Comparison of ENCODE assay signal across 16 mouse cellular contexts in the genomic region with DNA sequence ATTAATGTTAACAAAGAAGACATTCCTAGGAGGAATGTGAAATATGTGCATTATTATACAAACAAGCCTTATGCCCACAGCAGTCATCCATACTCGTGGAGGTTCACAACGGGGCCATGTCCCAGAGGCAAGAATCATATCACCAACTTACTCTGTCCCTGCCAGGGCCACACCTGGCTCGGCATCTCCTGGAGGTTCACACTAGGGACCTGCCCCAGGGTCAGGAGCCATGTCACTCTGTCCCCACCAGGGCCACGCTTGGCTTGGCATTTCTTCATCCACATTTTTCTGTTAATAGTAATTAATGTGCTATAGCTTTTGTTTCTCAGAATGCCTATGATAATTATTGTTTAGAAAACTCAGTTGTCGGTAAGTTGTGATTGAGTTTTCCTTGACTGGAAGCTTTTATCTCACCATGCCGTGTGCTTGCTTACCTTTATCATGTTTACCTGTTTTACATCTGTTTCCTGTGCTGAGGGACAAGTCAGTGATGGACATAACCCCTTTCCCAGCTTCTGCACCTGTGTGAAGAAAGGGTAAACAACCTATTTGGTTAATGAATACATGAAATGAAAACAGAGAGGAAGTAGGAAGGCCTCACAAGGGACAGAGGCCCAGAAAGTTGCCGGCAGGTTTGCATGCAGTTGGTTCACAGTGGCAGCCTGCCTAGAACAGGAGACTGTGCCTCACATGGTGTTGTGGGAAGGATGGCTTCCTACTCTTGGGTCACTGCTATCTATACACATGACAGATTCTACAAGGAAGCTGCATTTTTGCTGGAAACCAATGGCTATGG. TPM values are rescaled to one million over a fixed set of nuclear protein-coding genes. Genes with fewer than 3 reads are reported as not detected.
DNase-seq lines count a peak whose midpoint lies in the region; ATAC-seq and TF ChIP-seq lines count a peak whose summit lies in the region.
"Had no signal": no experiment of that assay in that cellular context is flagged by ENCODE, and none has a peak within 500 bp of the region (broad histone marks: within the 10 kb centered on the region; RNA-seq: fewer than 3 reads in every experiment).

No protein-coding gene starts in this region.

- 71% methylated on average over 7 of the region's 7 CpGs for WGBS in heart, embryonic 10.5 days
- WGBS in liver, embryonic 11.5 days = 54% methylated on average over 7 of the region's 7 CpGs
- 50% methylated on average over 7 of the region's 7 CpGs for WGBS in stomach, embryonic 16.5 days
- WGBS in lung, adult 2 months = 48% methylated on average over 7 of the region's 7 CpGs

- no peak for TF ChIP-seq POLR2A in lung, adult 2 months (IDR thresholded peaks at IDR 0.05; ENCODE audit: borderline replicate concordance, extremely low read depth, low read depth, low read length)

- H3K9ac ChIP-seq in liver, embryonic 11.5 days (ENCODE audit: low read depth, low read length) = no peak overlapping the region
- no peak overlapping the region for H3K9ac ChIP-seq in stomach, embryonic 16.5 days (ENCODE audit: low read length)
- H3K9ac ChIP-seq: forebrain, postnatal 0 days; hindbrain, embryonic 15.5 days; lung, embryonic 15.5 days had no signal

- H3K4me2 ChIP-seq in liver, embryonic 11.5 days = peak overlapping the region; percentile 32
- no peak overlapping the region for H3K4me2 ChIP-seq in stomach, embryonic 16.5 days (ENCODE audit: low read depth, low read length)
- H3K4me2 ChIP-seq: hindbrain, embryonic 15.5 days; lung, embryonic 15.5 days had no signal

- DNase-seq in heart, embryonic 10.5 days (ENCODE audit: low spot score) = no peak
- no peak for DNase-seq in heart, adult 18-20 months
- peak; percentile 36 for DNase-seq in kidney, adult 9 months
- no peak for DNase-seq in liver, embryonic 11.5 days (ENCODE audit: low spot score)
- no peak for DNase-seq in embryo, embryonic 10 days (ENCODE audit: low spot score)
- DNase-seq in lung, adult 2 months = no peak
- no peak for DNase-seq in testis, postnatal 10 days (ENCODE audit: low spot score)
- DNase-seq: adrenal gland, adult 2 months; cerebellum, adult 2 months; forebrain, postnatal 0 days; gastrocnemius, postnatal 14 days had no signal

- TF ChIP-seq CTCF in lung, adult 2 months (IDR thresholded peaks at IDR 0.05; ENCODE audit: insufficient read depth, low read length) = no peak

- no peaks in the 10 kb centered on the region for H3K36me3 ChIP-seq in heart, embryonic 10.5 days
- no peaks in the 10 kb centered on the region for H3K36me3 ChIP-seq in liver, embryonic 11.5 days (ENCODE audit: control insufficient read depth, insufficient read depth, low read length)
- H3K36me3 ChIP-seq in stomach, embryonic 16.5 days (ENCODE audit: control insufficient read depth, insufficient read depth, low read length) = no peaks in the 10 kb centered on the region
- H3K36me3 ChIP-seq: hindbrain, embryonic 15.5 days; lung, embryonic 15.5 days; midbrain, embryonic 10.5 days had no signal

- no peaks in the 10 kb centered on the region for H3K27me3 ChIP-seq in heart, embryonic 10.5 days (ENCODE audit: insufficient read depth, poor library complexity, severe bottlenecking)
- no peaks in the 10 kb centered on the region for H3K27me3 ChIP-seq in liver, embryonic 11.5 days (replicated peaks; ENCODE audit: control insufficient read depth, insufficient read depth, low read length)
- no peaks in the 10 kb centered on the region for H3K27me3 ChIP-seq in stomach, embryonic 16.5 days (ENCODE audit: control insufficient read depth, insufficient read depth, low read length)
- H3K27me3 ChIP-seq: hindbrain, embryonic 15.5 days; lung, embryonic 15.5 days had no signal

- no peaks in the 10 kb centered on the region for H3K9me3 ChIP-seq in heart, embryonic 10.5 days
- no peaks in the 10 kb centered on the region for H3K9me3 ChIP-seq in liver, embryonic 11.5 days (ENCODE audit: control insufficient read depth, low read length)
- no peaks in the 10 kb centered on the region for H3K9me3 ChIP-seq in stomach, embryonic 16.5 days (replicated peaks; ENCODE audit: control insufficient read depth, low read length)
- H3K9me3 ChIP-seq: hindbrain, embryonic 15.5 days; lung, embryonic 15.5 days; midbrain, embryonic 10.5 days had no signal

- peak overlapping the region; percentile 19; the same call in 1 of the 2 replicates for H3K27ac ChIP-seq in heart, embryonic 10.5 days
- peak overlapping the region; percentile 41; the same call in 1 of the 2 replicates for H3K27ac ChIP-seq in liver, embryonic 11.5 days (ENCODE audit: low read depth, low read length)
- no peak overlapping the region for H3K27ac ChIP-seq in stomach, embryonic 16.5 days (ENCODE audit: low read length)
- H3K27ac ChIP-seq: hindbrain, embryonic 15.5 days; layer of hippocampus, adult 2 months; lung, embryonic 15.5 days; midbrain, embryonic 10.5 days had no signal

- H3K4me1 ChIP-seq in heart, embryonic 10.5 days = peaks cover 38% of the 10 kb centered on the region
- peaks cover 44% of the 10 kb centered on the region for H3K4me1 ChIP-seq in liver, embryonic 11.5 days (replicated peaks; ENCODE audit: control insufficient read depth, insufficient read depth, low read length)
- no peaks in the 10 kb centered on the region for H3K4me1 ChIP-seq in stomach, embryonic 16.5 days (ENCODE audit: control insufficient read depth, insufficient read depth, low read length)
- H3K4me1 ChIP-seq in lung, adult 2 months (ENCODE audit: control insufficient read depth, insufficient read depth, low read length) = peaks cover 4% of the 10 kb centered on the region
- H3K4me1 ChIP-seq: hindbrain, embryonic 15.5 days had no signal

- H3K4me3 ChIP-seq in heart, embryonic 10.5 days = no peak overlapping the region
- no peak overlapping the region for H3K4me3 ChIP-seq in liver, embryonic 11.5 days (ENCODE audit: low read depth, low read length)
- H3K4me3 ChIP-seq in stomach, embryonic 16.5 days (replicated peaks; ENCODE audit: low read length) = no peak overlapping the region
- no peak overlapping the region for H3K4me3 ChIP-seq in lung, adult 2 months (replicated peaks; ENCODE audit: extremely low read depth, low read depth, low read length)
- H3K4me3 ChIP-seq: hindbrain, embryonic 15.5 days; layer of hippocampus, adult 2 months; lung, embryonic 15.5 days; midbrain, embryonic 10.5 days had no signal

- no peak for ATAC-seq in liver, embryonic 11.5 days (replicated peaks; ENCODE audit: low FRiP score)
- peak; percentile 55 for ATAC-seq in stomach, embryonic 16.5 days (ENCODE audit: insufficient read depth, low FRiP score)
- ATAC-seq: forebrain, postnatal 0 days had no signal

RNA-seq across cellular contexts. Expression of a gene that starts 16.8 kb away (rescaled TPM):
- 47.7 and 49.2 TPM in 2 replicates for polyA plus RNA-seq in heart, embryonic 10.5 days (2016; fragmentation: Nextera tagmentation; extraction: Ambion mirVana)
- 1 to 10 TPM; 4.6 to 7.6 TPM for total RNA-seq in heart, adult 18-20 months (2021)
- 106 and 114 TPM in 2 replicates for polyA plus RNA-seq in liver, embryonic 11.5 days (2014; fragmentation: Nextera tagmentation; extraction: Ambion mirVana)
- polyA plus RNA-seq in stomach, embryonic 16.5 days (2015; fragmentation: Nextera tagmentation; extraction: Ambion mirVana) = 5.9 and 8.1 TPM in 2 replicates
- 109 and 110 TPM in 2 replicates for polyA plus RNA-seq in lung, adult 2 months (2012; rRNA removed)
